Mouse (Mus musculus): Measurements from ENCODE around the gene Pelo. TPM values are rescaled to one million over a fixed set of nuclear protein-coding genes. Genes with fewer than 3 reads are reported as not detected.

Gene Pelo
- polyA plus RNA-seq, 1 experiment from 2014 or later = 8.0 TPM

DNA sequence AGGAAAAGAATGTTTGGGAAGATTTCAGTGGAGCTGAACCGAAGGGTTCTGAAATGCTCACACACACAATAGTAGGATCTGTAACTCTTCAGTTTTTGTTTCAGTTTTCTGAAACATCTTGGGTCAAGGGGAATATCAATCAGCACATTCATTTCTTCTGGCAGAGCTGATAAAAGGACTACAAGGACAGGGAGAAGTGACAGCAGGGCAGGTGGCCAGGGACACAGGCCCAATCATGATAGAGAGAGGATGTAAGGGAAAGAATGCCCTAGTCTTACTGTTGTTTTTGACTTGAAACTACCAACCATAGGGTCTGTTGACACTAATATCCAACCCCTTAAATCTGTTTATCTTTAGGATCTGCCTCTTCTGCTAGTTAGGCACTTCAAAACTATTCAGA is 34.5 kb upstream of the Pelo start:
- H3K4me2 ChIP-seq (replicated peaks; ENCODE audit: low read depth, low read length) = no peak overlapping the region
- H3K27ac ChIP-seq (ENCODE audit: low read depth, low read length) = no peak overlapping the region
- no peaks in the 10 kb centered on the region for H3K27me3 ChIP-seq (ENCODE audit: control insufficient read depth, insufficient read depth, low read length)
- H3K9ac ChIP-seq (ENCODE audit: low read depth, low read length) = no peak overlapping the region
- ATAC-seq (ENCODE audit: low FRiP score) (no peak), DNase-seq (ENCODE audit: low spot score) (no peak)
- no peaks in the 10 kb centered on the region for H3K36me3 ChIP-seq (ENCODE audit: control insufficient read depth, insufficient read depth, low read length)
- H3K4me1 ChIP-seq (replicated peaks; ENCODE audit: control insufficient read depth, insufficient read depth, low read length) = no peaks in the 10 kb centered on the region
- 84% methylated on average over 1 of the region's 1 CpGs for WGBS
- H3K9me3 ChIP-seq (ENCODE audit: control insufficient read depth, low read length) = no peaks in the 10 kb centered on the region
- H3K4me3 ChIP-seq (ENCODE audit: low read depth, low read length) = no peak overlapping the region

DNA sequence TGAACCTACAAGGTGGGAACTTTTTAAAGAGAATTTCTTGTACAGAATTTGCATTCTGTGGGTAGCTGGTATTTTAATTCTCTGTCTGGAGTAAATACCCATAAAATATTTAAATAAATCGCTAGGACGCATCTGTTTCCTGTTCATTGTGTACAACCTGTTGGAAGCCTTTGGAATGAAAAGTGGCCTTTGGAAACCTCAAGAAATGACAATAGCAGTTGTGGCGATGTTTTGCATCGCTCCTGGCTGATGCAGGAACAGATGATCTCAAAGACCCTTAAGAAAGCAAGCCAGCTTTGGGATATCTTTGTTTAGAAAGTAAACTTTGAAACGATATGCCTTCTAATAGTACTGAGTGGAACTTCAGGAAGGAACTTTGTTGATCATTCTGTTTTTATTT is 28.8 kb upstream of the Pelo start:
- Histone ChIP-seq H3K4me3 (ENCODE audit: low read depth, low read length) (no peak overlapping the region), H3K4me2 (replicated peaks; ENCODE audit: low read depth, low read length) (no peak overlapping the region), H3K4me1 (replicated peaks; ENCODE audit: control insufficient read depth, insufficient read depth, low read length) (no peaks in the 10 kb centered on the region), H3K36me3 (ENCODE audit: control insufficient read depth, insufficient read depth, low read length) (no peaks in the 10 kb centered on the region), H3K9ac (ENCODE audit: low read depth, low read length) (no peak overlapping the region), H3K27me3 (ENCODE audit: control insufficient read depth, insufficient read depth, low read length) (no peaks in the 10 kb centered on the region), H3K27ac (ENCODE audit: low read depth, low read length) (no peak overlapping the region), H3K9me3 (ENCODE audit: control insufficient read depth, low read length) (no peaks in the 10 kb centered on the region)
- 60% methylated on average over 5 of the region's 5 CpGs for WGBS
- ATAC-seq (ENCODE audit: low FRiP score) (no peak), DNase-seq (ENCODE audit: low spot score) (no peak)

GRCm38 (mm10) chr13:115118195-115118594 is 28.2 kb upstream of the Pelo start:
- Histone ChIP-seq H3K4me1 (replicated peaks; ENCODE audit: control insufficient read depth, insufficient read depth, low read length) (no peaks in the 10 kb centered on the region), H3K27ac (ENCODE audit: low read depth, low read length) (no peak overlapping the region), H3K27me3 (ENCODE audit: control insufficient read depth, insufficient read depth, low read length) (no peaks in the 10 kb centered on the region), H3K9ac (ENCODE audit: low read depth, low read length) (no peak overlapping the region), H3K4me2 (replicated peaks; ENCODE audit: low read depth, low read length) (no peak overlapping the region), H3K9me3 (ENCODE audit: control insufficient read depth, low read length) (no peaks in the 10 kb centered on the region), H3K4me3 (ENCODE audit: low read depth, low read length) (no peak overlapping the region), H3K36me3 (ENCODE audit: control insufficient read depth, insufficient read depth, low read length) (no peaks in the 10 kb centered on the region)
- DNase-seq (ENCODE audit: low spot score) = no peak
- 79% methylated on average over 3 of the region's 3 CpGs for WGBS
- no peak for ATAC-seq (ENCODE audit: low FRiP score)

GRCm38 (mm10) chr13:115116930-115117621 is 27.1 kb upstream of the Pelo start:
- Histone ChIP-seq H3K4me1 (replicated peaks; ENCODE audit: control insufficient read depth, insufficient read depth, low read length) (no peaks in the 10 kb centered on the region), H3K9ac (ENCODE audit: low read depth, low read length) (no peak overlapping the region), H3K36me3 (ENCODE audit: control insufficient read depth, insufficient read depth, low read length) (no peaks in the 10 kb centered on the region), H3K4me3 (ENCODE audit: low read depth, low read length) (no peak overlapping the region), H3K27ac (ENCODE audit: low read depth, low read length) (no peak overlapping the region), H3K4me2 (replicated peaks; ENCODE audit: low read depth, low read length) (no peak overlapping the region), H3K9me3 (ENCODE audit: control insufficient read depth, low read length) (no peaks in the 10 kb centered on the region), H3K27me3 (ENCODE audit: control insufficient read depth, insufficient read depth, low read length) (no peaks in the 10 kb centered on the region)
- DNase-seq (ENCODE audit: low spot score) (no peak), ATAC-seq (ENCODE audit: low FRiP score) (no peak)
- 88% methylated on average over 3 of the region's 3 CpGs for WGBS

DNA sequence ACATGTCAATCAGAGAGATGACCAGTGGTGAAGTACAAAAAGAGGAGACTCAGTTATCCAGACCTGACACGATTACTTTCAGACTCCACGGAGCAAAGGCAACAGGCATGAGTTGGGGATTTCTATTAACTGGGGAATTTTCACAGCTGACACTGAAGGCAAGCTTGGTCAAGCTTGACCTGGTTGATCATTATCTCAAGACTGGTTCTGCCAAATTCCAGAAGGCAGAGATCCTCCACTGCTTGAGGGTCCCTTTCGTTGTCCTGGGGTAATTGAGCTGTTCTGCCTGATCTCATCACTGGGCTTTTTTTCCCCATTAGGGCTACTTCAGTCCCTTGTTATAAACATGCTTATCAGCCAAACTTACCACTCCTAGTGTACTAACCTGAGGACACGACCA is 19.6 kb upstream of the Pelo start:
- Histone ChIP-seq H3K9me3 (ENCODE audit: control insufficient read depth, low read length) (no peaks in the 10 kb centered on the region), H3K36me3 (ENCODE audit: control insufficient read depth, insufficient read depth, low read length) (no peaks in the 10 kb centered on the region), H3K4me1 (replicated peaks; ENCODE audit: control insufficient read depth, insufficient read depth, low read length) (no peaks in the 10 kb centered on the region), H3K4me2 (replicated peaks; ENCODE audit: low read depth, low read length) (no peak overlapping the region), H3K27me3 (ENCODE audit: control insufficient read depth, insufficient read depth, low read length) (no peaks in the 10 kb centered on the region), H3K9ac (ENCODE audit: low read depth, low read length) (no peak overlapping the region), H3K4me3 (ENCODE audit: low read depth, low read length) (no peak overlapping the region), H3K27ac (ENCODE audit: low read depth, low read length) (no peak overlapping the region)
- DNase-seq (ENCODE audit: low spot score) (no peak), ATAC-seq (ENCODE audit: low FRiP score) (no peak)
- 69% methylated on average over 4 of the region's 4 CpGs for WGBS

DNA sequence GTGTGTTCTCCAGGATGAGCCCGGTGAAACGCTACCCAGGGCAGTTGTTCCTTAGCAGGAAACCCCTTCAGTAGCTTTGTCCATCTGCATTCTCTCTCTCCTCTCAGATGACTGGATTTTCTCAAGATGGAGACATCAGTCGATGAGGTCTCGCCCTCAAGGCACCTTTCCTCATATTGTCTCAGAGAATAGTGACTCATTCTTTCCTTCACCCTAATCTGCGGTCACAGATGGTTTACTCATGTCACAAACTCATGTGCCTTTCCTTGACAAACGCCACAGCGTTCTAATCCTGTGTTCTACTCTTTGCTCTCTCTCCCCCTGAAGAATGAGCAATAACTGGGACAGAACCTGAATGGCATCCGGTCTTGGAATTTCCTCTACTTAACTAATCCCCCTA is 17.4 kb upstream of the Pelo start:
- H3K27me3 ChIP-seq (ENCODE audit: control insufficient read depth, insufficient read depth, low read length) = no peaks in the 10 kb centered on the region
- no peaks in the 10 kb centered on the region for H3K36me3 ChIP-seq (ENCODE audit: control insufficient read depth, insufficient read depth, low read length)
- no peak overlapping the region for H3K27ac ChIP-seq (ENCODE audit: low read depth, low read length)
- no peak overlapping the region for H3K4me3 ChIP-seq (ENCODE audit: low read depth, low read length)
- no peaks in the 10 kb centered on the region for H3K9me3 ChIP-seq (ENCODE audit: control insufficient read depth, low read length)
- no peak overlapping the region for H3K4me2 ChIP-seq (replicated peaks; ENCODE audit: low read depth, low read length)
- H3K9ac ChIP-seq (ENCODE audit: low read depth, low read length) = no peak overlapping the region
- DNase-seq (ENCODE audit: low spot score) (no peak), ATAC-seq (ENCODE audit: low FRiP score) (no peak)
- WGBS = 91% methylated on average over 8 of the region's 8 CpGs
- H3K4me1 ChIP-seq (replicated peaks; ENCODE audit: control insufficient read depth, insufficient read depth, low read length) = no peaks in the 10 kb centered on the region

DNA sequence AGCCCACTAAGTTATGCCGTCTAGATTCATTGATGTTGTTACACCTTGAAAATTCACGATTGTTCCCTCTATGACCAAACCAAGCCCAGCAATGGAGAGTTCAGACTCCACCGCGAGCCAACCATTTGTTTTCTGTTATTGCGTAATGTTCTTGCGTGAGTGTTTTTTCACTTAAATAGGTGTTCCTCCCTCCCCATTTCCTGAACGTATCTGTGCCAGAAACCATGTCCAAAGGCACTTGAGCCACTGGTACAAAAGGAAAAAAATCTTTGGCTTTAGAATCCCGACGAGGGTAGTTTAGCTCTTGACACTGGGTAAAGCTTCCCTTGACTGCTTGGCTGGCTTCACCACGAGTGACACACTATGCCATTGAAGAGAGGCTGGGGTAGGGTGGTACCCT is 16.2 kb upstream of the Pelo start:
- no peaks in the 10 kb centered on the region for H3K9me3 ChIP-seq (ENCODE audit: control insufficient read depth, low read length)
- no peak overlapping the region for H3K4me2 ChIP-seq (replicated peaks; ENCODE audit: low read depth, low read length)
- DNase-seq (ENCODE audit: low spot score) (no peak), ATAC-seq (ENCODE audit: low FRiP score) (no peak)
- no peak overlapping the region for H3K9ac ChIP-seq (ENCODE audit: low read depth, low read length)
- no peak overlapping the region for H3K27ac ChIP-seq (ENCODE audit: low read depth, low read length)
- H3K4me3 ChIP-seq (ENCODE audit: low read depth, low read length) = no peak overlapping the region
- H3K36me3 ChIP-seq (ENCODE audit: control insufficient read depth, insufficient read depth, low read length) = no peaks in the 10 kb centered on the region
- H3K4me1 ChIP-seq (replicated peaks; ENCODE audit: control insufficient read depth, insufficient read depth, low read length) = no peaks in the 10 kb centered on the region; the same call in 1 of the 2 replicates
- WGBS = 91% methylated on average over 10 of the region's 10 CpGs
- peaks cover 6% of the 10 kb centered on the region; the same call in 1 of the 2 replicates for H3K27me3 ChIP-seq (ENCODE audit: control insufficient read depth, insufficient read depth, low read length)

DNA sequence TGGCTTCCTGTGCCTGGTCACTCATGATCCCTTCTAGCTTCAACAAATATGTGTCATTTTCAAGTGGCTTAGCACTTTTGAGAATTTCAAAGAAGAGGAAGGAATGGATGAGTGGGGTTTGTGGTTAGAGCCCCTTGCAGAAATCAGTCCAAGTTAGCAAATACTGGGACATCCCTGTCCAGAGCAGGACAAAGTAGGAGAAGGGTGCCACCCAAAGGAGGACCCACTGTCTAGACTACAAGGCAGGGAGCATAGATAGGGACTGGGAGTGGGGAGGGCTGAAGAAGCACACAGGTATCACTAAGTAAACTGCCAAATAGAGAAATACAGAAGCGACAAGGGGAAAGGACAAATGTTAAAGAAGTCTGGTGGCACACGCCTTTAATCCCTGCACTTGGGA is 12.8 kb upstream of the Pelo start:
- H3K9ac ChIP-seq (ENCODE audit: low read depth, low read length) = no peak overlapping the region
- 87% methylated on average over 2 of the region's 2 CpGs for WGBS
- no peak overlapping the region for H3K4me2 ChIP-seq (replicated peaks; ENCODE audit: low read depth, low read length)
- no peaks in the 10 kb centered on the region; the same call in 1 of the 2 replicates for H3K4me1 ChIP-seq (replicated peaks; ENCODE audit: control insufficient read depth, insufficient read depth, low read length)
- H3K36me3 ChIP-seq (ENCODE audit: control insufficient read depth, insufficient read depth, low read length) = no peaks in the 10 kb centered on the region
- ATAC-seq (ENCODE audit: low FRiP score) (no peak), DNase-seq (ENCODE audit: low spot score) (no peak)
- no peak overlapping the region for H3K27ac ChIP-seq (ENCODE audit: low read depth, low read length)
- no peaks in the 10 kb centered on the region for H3K9me3 ChIP-seq (ENCODE audit: control insufficient read depth, low read length)
- no peak overlapping the region for H3K4me3 ChIP-seq (ENCODE audit: low read depth, low read length)
- peaks cover 16% of the 10 kb centered on the region for H3K27me3 ChIP-seq (ENCODE audit: control insufficient read depth, insufficient read depth, low read length)

All from hindbrain, embryonic 11.5 days (tissue).